Mouse (Mus musculus): ENCODE results near the gene Itpr1. TPM values are rescaled to one million over a fixed set of nuclear protein-coding genes. Genes with fewer than 3 reads are reported as not detected.

Itpr1 gene
- total and polyA plus RNA-seq, 2 experiments = 6.9 to 55.0 TPM

- TF ChIP-seq POLR2A (IDR thresholded peaks at IDR 0.05; ENCODE audit: extremely low read depth, insufficient read depth, low read length) (no peak), CTCF (IDR thresholded peaks at IDR 0.05; ENCODE audit: low read depth, low read length) (no peak)
- DNase-seq (ENCODE audit: extremely low read depth, low read depth, low spot score) = no peak
- no peaks in the 10 kb centered on the region for H3K79me2 ChIP-seq (ENCODE audit: control insufficient read depth, insufficient read depth, low read length)
- no peak overlapping the region for H3K4me3 ChIP-seq (ENCODE audit: insufficient read depth, low read depth, low read length)
- no peaks in the 10 kb centered on the region for H3K36me3 ChIP-seq (ENCODE audit: control insufficient read depth, insufficient read depth, low read length)
- 93% methylated on average over 6 of the region's 6 CpGs for WGBS
- H3K4me1 ChIP-seq (ENCODE audit: control insufficient read depth, insufficient read depth, low read length) = no peaks in the 10 kb centered on the region
- no peak overlapping the region for H3K9ac ChIP-seq (ENCODE audit: low read depth, low read length)
- no peak overlapping the region for H3K27ac ChIP-seq (replicated peaks; ENCODE audit: insufficient read depth, low read depth, low read length)
- H3K27me3 ChIP-seq (ENCODE audit: control insufficient read depth, insufficient read depth, low read length) = no peaks in the 10 kb centered on the region
These were observed 379.7 kb downstream of the Itpr1 start for GRCm38 (mm10) chr6:108592636-108593035.

GRCm38 (mm10) chr6:108594171-108594841, 381.4 kb downstream of the Itpr1 start:
- no peaks in the 10 kb centered on the region for H3K79me2 ChIP-seq (ENCODE audit: control insufficient read depth, insufficient read depth, low read length)
- H3K9ac ChIP-seq (ENCODE audit: low read depth, low read length) = no peak overlapping the region
- H3K27ac ChIP-seq (replicated peaks; ENCODE audit: insufficient read depth, low read depth, low read length) = no peak overlapping the region
- DNase-seq (ENCODE audit: extremely low read depth, low read depth, low spot score) = no peak
- no peaks in the 10 kb centered on the region for H3K4me1 ChIP-seq (ENCODE audit: control insufficient read depth, insufficient read depth, low read length)
- no peaks in the 10 kb centered on the region for H3K36me3 ChIP-seq (ENCODE audit: control insufficient read depth, insufficient read depth, low read length)
- 87% methylated on average over 5 of the region's 5 CpGs for WGBS
- no peak overlapping the region for H3K4me3 ChIP-seq (ENCODE audit: insufficient read depth, low read depth, low read length)
- H3K27me3 ChIP-seq (ENCODE audit: control insufficient read depth, insufficient read depth, low read length) = no peaks in the 10 kb centered on the region
- TF ChIP-seq POLR2A (IDR thresholded peaks at IDR 0.05; ENCODE audit: extremely low read depth, insufficient read depth, low read length) = no peak
- no peak for TF ChIP-seq CTCF (IDR thresholded peaks at IDR 0.05; ENCODE audit: low read depth, low read length)

GRCm38 (mm10) chr6:108598691-108599090, 385.8 kb downstream of the Itpr1 start:
- Histone ChIP-seq H3K9ac (ENCODE audit: low read depth, low read length) (no peak overlapping the region), H3K4me1 (ENCODE audit: control insufficient read depth, insufficient read depth, low read length) (no peaks in the 10 kb centered on the region), H3K27me3 (ENCODE audit: control insufficient read depth, insufficient read depth, low read length) (no peaks in the 10 kb centered on the region), H3K4me3 (ENCODE audit: insufficient read depth, low read depth, low read length) (no peak overlapping the region), H3K27ac (replicated peaks; ENCODE audit: insufficient read depth, low read depth, low read length) (no peak overlapping the region), H3K36me3 (ENCODE audit: control insufficient read depth, insufficient read depth, low read length) (no peaks in the 10 kb centered on the region), H3K79me2 (ENCODE audit: control insufficient read depth, insufficient read depth, low read length) (no peaks in the 10 kb centered on the region)
- no peak for DNase-seq (ENCODE audit: extremely low read depth, low read depth, low spot score)
- WGBS = 89% methylated on average over 4 of the region's 4 CpGs
- TF ChIP-seq POLR2A (IDR thresholded peaks at IDR 0.05; ENCODE audit: extremely low read depth, insufficient read depth, low read length) (no peak), CTCF (IDR thresholded peaks at IDR 0.05; ENCODE audit: low read depth, low read length) (no peak)

GRCm38 (mm10) chr6:108599317-108599716, 386.4 kb downstream of the Itpr1 start:
- no peak for DNase-seq (ENCODE audit: extremely low read depth, low read depth, low spot score)
- H3K27me3 ChIP-seq (ENCODE audit: control insufficient read depth, insufficient read depth, low read length) = no peaks in the 10 kb centered on the region
- H3K4me1 ChIP-seq (ENCODE audit: control insufficient read depth, insufficient read depth, low read length) = no peaks in the 10 kb centered on the region
- WGBS = 84% methylated on average over 2 of the region's 2 CpGs
- no peaks in the 10 kb centered on the region for H3K36me3 ChIP-seq (ENCODE audit: control insufficient read depth, insufficient read depth, low read length)
- no peak overlapping the region for H3K4me3 ChIP-seq (ENCODE audit: insufficient read depth, low read depth, low read length)
- no peak for TF ChIP-seq CTCF (IDR thresholded peaks at IDR 0.05; ENCODE audit: low read depth, low read length)
- no peak for TF ChIP-seq POLR2A (IDR thresholded peaks at IDR 0.05; ENCODE audit: extremely low read depth, insufficient read depth, low read length)
- H3K9ac ChIP-seq (ENCODE audit: low read depth, low read length) = no peak overlapping the region
- H3K79me2 ChIP-seq (ENCODE audit: control insufficient read depth, insufficient read depth, low read length) = no peaks in the 10 kb centered on the region
- H3K27ac ChIP-seq (replicated peaks; ENCODE audit: insufficient read depth, low read depth, low read length) = no peak overlapping the region

Other genes with a start within 250 kb of the Itpr1 start
- gene Setmar, start 148.1 kb upstream of the Itpr1 start, total RNA-seq (2014; rRNA removed) = 3.6 and 4.1 TPM in 2 replicates
- 1.3 and 1.5 TPM in 2 replicates for gene Setmar, start 148.1 kb upstream of the Itpr1 start, polyA plus RNA-seq (2012; rRNA removed)
- 23.3 and 23.6 TPM in 2 replicates for gene Sumf1, start 27.5 kb upstream of the Itpr1 start, total RNA-seq (2014; rRNA removed)
- 20.5 and 23.8 TPM in 2 replicates for gene Sumf1, start 27.5 kb upstream of the Itpr1 start, polyA plus RNA-seq (2012; rRNA removed)